Mouse (Mus musculus): ENCODE data around the gene Zfpm1.

Zfpm1 gene

DNA sequence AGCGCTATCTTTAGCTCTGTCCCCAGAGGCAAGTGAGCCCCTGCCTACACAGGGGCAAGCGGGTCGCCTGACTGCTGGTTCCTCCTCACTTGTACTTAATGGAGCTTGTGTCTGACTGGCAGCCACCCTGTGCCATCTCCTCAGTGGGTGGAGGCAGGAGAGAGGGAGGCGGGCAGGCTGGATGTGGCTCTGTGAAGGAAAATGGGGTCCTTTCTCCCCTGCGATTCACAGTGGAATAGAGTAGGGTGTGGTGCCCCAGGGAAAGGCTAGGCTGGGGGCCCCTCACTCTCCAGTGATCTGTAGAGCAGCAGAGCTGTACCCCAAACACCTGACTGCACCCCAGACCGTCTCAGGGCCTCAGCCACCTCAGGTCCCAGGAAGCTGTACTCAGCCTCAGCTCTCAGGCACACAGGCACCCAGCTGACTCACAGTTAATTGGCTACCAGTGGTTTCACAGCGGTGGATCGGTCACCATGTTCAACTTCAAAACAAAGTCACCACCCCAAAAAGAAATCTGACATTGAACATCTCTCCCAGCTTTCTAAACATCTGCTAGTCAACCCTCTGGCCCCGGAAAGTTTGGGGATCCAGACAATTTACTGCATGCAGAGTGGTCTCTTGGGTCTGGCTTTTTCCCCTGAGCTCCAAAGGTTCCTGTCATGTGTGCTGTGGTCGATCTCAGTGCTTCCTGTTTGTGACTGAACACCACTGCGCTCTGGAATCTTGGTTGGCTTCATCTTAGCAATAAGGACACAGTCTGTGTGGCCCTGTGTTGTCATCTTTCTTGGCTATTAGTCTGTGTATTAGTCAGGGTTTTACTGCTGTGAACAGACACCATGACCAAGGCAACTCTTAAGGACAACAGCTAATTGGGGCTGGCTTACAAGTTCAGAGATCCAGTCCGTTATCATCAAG is 63.5 kb downstream of the Zfpm1 start:
- ATAC-seq (ENCODE audit: low TSS enrichment), result no peak

DNA sequence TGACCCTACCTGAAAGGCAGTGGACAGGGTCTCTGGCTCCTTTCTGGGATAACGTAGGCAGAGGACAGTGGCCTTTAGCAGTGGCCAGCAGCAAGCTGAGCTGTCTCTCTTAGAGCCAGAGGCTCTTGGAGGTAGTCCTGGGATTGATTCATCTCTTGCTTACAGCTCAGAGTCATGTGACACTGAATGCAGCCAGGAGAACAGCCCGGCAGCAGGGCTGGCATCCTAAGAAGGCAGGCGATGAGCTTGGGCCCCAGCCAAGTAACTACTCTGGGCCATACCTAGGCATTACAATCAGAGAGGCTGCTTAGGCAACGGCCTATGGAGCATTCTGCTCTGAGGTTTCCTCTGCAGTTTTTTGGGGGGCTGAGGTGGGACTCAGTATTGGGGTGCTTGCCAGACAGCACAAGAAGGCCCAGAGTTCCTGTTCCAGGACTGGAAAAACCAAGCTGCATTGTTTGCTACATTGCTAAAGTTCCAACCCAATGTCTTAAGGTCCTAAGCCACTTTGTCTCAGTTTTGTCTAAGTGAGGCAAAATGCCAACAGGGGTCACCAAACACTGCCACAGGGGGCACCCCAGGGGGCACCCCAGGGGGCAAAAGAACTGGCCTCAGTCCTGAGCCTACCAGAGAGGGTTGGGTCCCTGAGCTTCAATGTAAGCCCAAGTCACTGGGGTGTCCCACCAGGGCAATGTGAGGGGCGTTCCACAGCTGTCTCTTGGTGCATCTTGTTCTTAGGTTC is 66.0 kb downstream of the Zfpm1 start:
- ATAC-seq (ENCODE audit: low TSS enrichment), result peak; percentile 77

DNA sequence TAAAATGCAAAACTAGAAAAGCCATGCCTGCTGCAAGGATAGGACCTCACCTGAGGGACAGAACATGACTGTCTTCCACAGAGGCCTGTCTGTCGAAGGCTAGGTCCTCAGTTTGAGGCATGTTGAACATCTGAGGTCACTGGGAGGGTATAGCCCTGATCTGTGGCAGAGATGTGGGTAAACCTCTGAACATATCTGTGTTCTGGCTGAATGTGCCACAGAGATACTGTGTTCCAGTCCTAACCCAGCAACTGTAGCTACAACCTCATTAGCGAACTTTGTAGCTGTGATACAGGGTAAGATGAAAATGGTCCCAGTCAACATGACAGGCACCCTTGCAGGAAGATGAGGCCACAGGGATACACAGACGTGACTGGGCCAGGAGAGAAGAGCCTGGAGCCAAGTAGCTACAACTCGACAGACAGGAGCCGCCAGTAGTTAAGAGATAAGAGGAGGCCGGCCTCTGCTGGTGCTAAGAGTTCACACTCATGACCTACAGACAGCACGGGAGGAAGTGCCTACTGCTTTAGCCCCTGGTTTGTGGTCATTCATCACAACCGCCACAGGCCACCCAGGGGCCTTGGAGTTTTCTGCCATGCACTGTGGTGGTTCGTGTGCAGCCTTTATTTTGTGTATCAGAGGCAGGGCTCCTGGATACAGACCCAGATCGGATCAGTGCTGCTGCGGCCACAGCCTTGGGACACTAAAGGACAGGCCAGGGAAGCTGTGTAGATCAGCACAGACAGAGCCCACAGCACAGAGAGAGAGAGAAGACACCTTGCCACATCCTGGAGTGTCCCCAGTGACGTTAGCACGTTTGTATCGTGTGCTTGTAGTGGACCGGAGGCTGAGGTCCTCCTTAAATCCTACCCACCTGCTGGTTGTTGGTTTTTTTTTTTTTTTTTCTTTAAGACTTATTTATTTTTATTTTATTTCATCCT is 67.7 kb downstream of the Zfpm1 start:
- no peak for ATAC-seq (ENCODE audit: low TSS enrichment)

DNA sequence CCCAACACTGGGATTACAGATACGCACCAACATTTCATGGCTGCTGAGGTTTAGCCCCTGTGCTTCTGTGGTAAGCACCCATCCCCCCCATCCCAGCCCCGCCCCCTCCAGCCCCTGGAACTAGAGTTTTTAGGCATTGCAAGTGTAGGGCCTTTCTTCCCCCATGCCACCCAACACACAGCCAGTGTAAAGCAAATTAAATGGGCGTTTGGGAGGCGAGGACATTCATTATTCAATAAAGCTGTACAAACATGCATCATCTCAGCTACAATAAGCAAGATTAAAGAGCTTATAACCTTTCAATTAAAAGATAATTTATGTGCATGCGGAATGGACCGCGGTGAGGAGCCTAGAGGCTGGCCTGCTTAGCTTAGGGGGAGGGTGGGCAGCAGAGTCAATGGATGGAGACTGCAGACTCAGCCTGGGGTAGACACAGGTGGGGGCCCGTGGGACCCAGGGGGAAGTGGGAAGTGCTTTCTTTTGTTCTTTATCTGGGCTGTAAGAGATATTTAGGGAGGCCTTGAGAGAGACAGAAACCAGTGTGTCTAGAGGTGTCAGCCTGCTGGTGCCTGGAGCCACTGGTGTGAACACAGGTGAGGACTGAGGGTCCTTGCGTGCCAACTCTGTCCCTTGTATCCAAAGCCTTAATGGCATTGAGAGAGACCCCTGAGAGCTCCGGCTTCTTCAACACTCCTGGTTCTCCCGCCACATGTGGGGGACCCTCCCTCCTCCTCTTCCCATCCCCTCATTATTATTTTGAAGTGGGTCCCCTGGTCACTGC is 68.6 kb downstream of the Zfpm1 start:
- no peak for ATAC-seq (ENCODE audit: low TSS enrichment)

DNA sequence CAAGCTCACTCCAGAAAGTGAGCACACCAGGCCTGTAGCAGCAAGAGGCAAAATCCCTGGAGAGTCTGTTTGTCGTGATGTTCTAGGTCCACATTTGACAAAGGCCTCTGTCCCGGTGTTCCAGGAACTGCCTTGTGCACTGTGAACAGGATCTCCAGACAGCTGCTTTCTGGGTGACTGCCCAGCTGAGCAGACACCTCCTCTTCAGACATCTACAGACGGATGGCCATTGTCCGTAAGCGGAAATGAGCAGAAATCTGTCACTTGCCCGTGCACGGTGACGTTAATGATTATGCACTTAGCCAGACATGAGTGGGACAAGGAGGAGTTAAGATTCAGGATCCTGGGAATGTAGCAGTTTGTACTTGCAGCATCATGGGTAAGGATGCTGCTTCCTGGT is 72.2 kb downstream of the Zfpm1 start:
- no peak for ATAC-seq (ENCODE audit: low TSS enrichment)

DNA sequence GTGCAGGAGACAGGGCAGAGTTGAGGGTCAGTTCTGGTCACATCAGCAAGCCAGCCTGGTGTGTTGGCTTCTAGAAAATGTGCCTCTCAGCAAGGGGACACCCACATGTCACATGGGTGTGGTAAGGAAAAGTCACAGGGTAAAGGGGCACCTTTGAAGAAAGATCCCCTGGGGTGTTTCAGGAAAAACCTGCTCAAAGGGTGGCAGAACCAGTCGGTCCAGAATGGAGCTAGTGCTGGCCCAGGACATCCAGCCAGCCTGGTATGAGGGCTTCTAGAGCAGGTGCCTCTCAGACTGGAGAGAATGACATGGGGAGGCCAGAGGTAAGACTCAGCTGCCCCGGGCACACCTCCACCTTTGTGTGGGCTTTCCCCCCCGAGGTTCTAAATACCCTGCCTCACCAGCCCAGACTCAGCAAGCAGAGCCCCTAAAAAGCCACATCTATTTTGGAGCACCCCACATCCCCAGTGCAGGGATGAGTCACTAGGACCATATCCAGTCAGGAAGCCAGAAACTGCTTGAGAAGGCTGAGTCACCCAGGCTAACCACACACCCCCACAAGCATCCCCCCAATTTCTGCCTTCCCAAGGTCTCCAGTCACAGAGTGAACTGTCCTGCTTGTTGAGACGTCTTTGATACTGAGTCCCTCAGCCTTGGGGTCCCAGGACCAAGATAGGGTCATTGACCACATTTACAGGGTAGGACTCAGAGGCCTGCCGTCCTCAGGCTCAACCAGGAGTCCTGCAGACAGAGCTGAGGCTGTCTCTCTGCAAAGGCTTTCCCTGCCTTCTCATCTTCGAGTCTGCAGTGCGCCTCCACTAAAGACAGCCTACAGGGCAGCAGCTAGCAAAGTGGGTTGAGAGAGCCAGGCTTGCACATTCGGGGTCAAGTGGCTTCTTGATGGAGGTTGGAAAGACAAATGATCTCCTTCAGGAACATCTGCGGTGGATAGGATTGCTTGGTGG is 74.0 kb downstream of the Zfpm1 start:
- ATAC-seq (ENCODE audit: low TSS enrichment), result peak; percentile 80

DNA sequence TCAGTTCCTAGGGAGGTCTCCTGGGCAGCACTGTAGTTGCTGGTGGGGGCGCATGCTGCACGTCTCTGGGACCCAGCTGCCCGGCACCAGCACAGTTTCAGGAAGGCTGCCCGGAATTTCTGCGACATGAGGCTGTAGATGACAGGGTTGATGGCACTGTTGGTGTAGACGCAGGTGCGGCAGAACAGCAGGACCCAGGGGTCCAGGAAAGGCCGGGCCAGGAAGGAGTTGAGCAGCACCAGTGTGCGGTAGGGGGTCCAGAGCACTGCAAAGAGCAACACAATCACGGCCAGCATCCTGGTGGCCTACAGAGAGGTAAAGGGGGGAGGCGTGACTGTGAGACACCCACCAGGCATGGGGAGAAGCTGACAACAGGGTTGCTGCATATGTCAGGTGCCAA is 75.3 kb downstream of the Zfpm1 start:
- ATAC-seq (ENCODE audit: low TSS enrichment), result no peak

DNA sequence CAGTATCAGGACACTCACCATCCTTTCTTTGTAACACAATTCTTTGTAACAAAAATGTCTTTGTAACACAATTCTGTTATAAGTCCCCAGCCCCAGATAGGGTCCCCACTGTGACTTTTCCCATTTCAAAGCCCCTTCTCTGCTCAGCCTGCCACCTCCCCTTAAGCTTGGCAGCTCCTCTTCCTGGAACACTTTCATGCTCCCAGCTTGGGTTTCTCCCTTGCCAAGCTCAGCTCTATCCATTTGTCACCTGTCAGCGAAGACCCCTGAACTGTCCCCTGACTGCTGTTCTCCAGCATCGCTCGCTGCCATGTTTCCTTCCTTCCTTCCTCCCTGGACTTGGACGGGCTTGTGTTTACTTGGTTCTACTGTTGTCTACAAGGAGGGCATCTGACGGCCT is 75.7 kb downstream of the Zfpm1 start:
- ATAC-seq (ENCODE audit: low TSS enrichment), result no peak

DNA sequence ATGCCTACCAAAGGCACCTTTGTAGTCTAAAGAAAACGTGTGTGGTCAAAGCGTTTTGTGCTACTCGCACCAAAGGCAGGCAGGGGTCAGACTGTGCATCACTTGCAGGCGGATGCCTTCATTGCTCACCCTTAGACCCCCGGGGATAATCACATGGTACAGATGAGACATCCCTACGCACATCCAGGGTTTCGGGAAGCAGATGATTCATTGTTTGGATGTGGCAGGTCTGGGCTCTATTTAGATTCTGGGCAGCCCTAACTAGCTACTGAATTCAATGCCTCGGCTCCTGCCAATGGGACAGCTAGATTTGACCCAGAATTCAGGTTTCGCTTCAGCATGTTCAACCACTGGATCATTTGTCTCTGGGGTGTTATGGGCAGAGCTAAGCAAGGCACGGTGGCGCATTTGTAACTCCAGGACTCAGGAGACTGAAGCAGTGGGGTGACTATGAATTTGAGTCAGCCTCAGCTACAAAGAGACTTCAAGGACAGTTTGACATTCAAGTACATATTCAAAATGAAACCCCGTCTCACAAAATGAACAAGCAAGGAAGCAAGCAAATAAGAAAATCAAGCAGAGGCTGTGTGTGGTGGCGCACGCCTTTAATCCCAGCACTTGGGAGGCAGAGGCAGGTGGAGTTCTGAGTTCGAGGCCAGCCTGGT is 77.3 kb downstream of the Zfpm1 start:
- no peak for ATAC-seq (ENCODE audit: low TSS enrichment)

DNA sequence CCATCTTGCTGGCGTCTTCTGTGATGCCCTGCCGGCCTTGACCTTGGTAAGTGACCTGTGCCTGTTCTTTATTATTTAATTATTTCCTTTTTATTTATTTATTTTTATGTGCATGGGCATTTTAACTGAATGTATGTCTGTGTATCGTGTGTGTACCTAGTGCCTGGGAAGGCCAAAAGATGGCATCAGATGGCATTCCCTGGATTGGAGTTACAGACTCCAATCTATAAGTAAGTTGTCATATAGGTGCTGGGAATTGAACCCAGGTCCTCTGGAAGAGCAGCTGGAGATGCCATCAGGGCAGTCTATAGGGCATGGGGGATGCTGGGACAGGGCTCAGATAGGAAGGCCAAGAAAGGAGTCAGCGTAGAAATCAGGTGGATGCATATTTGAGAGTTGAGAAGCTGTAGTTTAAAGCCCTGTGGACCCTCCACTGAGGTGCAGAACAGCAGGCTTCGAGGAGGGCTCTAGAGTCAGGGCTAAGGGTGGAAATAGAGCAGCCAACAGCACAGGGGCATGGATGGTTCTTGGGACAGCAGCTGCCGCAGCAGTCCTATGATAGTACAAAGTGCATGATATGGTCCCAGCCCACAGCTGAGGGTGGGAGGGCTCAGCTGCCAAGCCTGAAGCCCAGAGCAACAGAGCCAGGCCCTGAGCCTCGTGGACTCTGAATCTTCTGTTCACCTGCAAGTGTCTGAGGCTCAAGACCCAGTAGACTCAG is 78.9 kb downstream of the Zfpm1 start, which contains the start of gene Trhr2:
Gene Trhr2, minus strand, starts transcription at position 51 of the 721 bp plus-strand sequence.
- ATAC-seq (ENCODE audit: low TSS enrichment), result no peak

DNA sequence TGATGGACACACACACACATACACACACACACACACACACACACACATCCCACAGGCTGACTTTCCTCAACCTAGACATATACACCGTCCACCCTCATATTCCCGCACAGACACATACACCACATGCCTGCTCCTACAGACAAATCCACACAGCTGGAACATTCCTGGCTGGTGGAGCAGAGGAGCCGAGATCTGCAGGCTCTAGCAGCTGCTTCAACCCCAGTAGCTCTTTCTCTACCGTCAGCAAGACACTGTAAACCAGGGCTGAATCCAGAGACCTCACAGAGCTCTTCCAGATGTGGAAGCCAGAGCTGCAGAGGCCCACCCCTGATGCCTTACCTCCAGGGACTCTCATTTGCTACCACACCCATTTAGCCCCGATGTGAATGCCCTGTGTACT is 80.3 kb downstream of the Zfpm1 start:
- ATAC-seq (ENCODE audit: low TSS enrichment), result peak; percentile 49

DNA sequence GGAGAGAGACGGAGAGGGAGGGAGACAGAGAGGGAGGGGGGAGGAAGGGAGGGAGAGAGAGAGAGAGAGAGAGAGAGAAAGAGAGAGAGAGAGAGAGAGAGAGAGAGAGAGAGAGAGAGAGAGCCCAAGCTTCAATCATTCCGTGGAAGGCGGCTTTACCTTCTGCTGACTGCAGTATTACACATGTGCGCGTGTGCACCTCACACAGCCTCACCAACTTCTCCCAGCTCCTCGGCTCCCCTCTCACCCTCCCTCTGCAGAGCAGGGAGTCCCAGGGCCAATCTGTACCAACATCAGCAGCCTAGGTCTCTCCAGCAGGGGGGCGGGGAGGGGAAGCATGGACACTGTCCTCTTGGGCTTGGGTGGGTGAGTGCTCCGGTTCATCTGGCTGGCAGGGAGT is 81.0 kb downstream of the Zfpm1 start:
- peak; percentile 58 for ATAC-seq (ENCODE audit: low TSS enrichment)

DNA sequence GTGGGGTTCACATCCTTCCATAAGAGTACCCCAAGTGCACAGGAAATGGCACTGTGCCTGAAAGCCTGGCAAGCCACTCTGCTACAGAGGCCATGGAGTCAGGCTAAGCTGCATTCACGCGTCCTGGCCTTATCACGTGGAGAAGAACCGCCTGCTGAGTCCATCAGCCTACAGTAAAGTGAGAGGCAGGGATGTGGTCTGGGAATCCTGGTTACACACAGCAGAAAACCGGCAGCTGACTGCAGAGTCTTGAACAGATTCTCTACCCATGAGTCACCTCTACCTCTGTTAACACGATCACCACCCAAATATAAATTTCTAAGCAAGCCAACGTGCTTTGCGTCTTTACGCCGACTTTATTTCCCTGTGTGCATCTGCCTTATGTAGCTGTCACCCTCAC is 86.6 kb downstream of the Zfpm1 start:
- ATAC-seq (ENCODE audit: low TSS enrichment), result peak; percentile 47; the same call in 1 of the 2 replicates

DNA sequence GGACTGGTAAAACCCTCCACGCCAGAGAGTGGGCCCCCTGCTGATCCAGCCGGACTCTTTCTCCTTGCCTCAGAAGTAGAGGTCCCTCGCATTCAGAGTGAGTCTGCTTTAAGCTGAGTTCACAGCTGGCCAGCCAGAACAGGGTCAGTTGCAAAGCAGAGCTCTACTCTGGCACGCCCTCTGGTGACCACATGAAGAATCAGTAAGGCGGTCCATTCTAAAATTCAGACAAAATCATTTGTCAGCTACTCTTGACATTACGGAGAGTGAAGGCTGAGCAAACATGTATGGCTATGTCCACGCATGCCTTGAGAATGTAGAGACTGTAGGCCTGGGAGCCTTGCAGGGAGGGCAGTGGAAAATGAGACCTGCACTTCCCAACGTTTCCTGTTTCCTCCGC is 87.7 kb downstream of the Zfpm1 start:
- ATAC-seq (ENCODE audit: low TSS enrichment), result peak; percentile 81

DNA sequence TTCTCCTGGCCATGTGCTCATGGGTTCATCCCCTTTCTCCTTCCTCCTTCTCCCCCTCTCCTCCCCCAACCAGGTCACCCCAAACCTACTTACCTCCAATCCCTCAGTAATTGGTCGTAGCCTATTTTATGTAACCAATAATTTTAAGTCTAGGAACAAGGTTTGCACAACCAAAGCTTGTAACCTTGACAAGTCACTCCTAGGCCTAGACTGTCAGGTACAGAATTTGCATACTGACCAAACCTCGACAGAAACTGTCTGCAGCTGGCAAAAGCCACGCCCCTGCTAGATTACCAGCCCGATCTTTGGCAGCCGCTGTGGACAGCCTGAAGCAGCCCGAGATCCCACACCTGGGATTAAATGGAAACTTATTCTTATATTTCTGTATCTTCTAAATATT is 89.8 kb downstream of the Zfpm1 start:
- ATAC-seq (ENCODE audit: low TSS enrichment), result no peak

DNA sequence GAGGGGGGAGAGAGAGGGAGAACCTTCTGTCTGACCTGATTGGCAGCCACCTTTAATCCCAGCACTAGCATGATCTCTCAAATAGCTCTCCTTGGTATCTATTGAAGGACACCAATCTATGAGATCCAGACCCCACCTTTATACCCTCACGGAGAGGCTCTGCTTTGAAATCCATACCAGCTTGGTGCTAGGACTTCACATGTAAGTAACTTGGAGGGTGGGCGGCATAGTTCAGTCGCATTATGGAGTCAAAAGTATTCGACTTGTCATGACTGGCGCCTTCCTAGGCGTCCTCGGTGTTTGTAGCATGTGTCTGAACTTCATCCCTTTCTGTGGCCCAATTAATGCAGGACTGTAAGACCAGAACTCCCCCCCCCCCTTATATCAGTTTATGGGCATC is 93.4 kb downstream of the Zfpm1 start:
- no peak for ATAC-seq (ENCODE audit: low TSS enrichment)

DNA sequence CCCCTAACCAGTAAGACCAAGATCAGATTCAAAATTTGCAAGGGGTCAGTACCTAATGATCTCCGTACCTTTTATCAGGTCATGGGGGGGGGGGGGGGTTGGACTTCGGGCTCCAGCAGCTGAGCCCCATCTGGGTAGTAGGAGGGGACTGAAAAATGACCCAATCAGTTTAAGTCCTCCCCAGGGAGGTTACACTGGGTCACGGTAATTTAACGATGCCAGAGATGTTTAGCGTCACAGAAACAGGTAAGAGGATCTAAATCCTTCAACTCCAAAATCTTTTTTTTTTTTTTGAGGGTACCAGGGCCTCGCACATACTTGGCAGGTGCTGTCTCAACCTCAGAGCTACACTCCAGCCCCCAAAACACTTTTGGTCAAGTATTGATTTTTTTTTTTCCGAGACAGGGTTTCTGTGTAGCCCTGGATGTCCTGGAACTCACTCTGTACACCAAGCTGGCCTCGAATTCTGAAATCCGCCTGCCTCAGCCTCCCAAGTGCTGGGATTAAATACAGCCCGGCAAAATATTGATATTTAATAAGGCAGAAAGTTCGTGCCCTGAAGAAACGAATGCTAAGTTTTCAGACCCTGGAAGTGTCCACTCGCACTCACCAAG is 93.9 kb downstream of the Zfpm1 start:
- ATAC-seq (ENCODE audit: low TSS enrichment), result no peak
